Mouse (Mus musculus) gastrocnemius, adult 2 months (tissue): ENCODE measurements around the gene Med24. TPM values are rescaled to one million over a fixed set of nuclear protein-coding genes. Genes with fewer than 3 reads are reported as not detected.

ENCODE experiments used
- DNase-seq: peaks from one replicate; pipeline ENCODE4 v3.0.0; 2022
- H3K27ac ChIP-seq: fragments of 200-600 bp; 2 replicates; pipeline ENCODE4 v1.8.1; 2022; ENCODE audit warnings: mild to moderate bottlenecking
- H3K4me3 ChIP-seq: fragments of 200-600 bp; 2 replicates; pipeline ENCODE4 v1.8.1; 2022; ENCODE audit warnings: mild to moderate bottlenecking, moderate library complexity
- CTCF ChIP-seq: fragments of 200-600 bp; IDR thresholded peaks from 2 replicates; pipeline ENCODE4 v1.8.1; 2022; ENCODE audit warnings: antibody characterized with exemption, mild to moderate bottlenecking, moderate library complexity
- intact Hi-C: fragments of 180-260 bp; cut with DNase I; formaldehyde crosslinking; loops from one replicate; pipeline ENCODE4 v1.15.1; 2025
- total RNA-seq, 2 experiments: library from RNA; stranded (reverse); gene quantifications; 2 replicates each; pipeline ENCODE4 v1.2.3; 2021

The Med24 gene
- total RNA-seq, 2 experiments from 2014 or later = 52.0 to 58.4 TPM

GRCm38 (mm10) chr11:98705021-98705420, 24.2 kb downstream of the Med24 start:
- Histone ChIP-seq H3K27ac (no peak overlapping the region), H3K4me3 (no peak overlapping the region)
- DNase-seq = no peak
- intact Hi-C loops = loop anchor here (10.0 kb wide), 1 partner anchor 330 kb away; no protein-coding TSS in a partner anchor
- no peak for TF ChIP-seq CTCF

DNA sequence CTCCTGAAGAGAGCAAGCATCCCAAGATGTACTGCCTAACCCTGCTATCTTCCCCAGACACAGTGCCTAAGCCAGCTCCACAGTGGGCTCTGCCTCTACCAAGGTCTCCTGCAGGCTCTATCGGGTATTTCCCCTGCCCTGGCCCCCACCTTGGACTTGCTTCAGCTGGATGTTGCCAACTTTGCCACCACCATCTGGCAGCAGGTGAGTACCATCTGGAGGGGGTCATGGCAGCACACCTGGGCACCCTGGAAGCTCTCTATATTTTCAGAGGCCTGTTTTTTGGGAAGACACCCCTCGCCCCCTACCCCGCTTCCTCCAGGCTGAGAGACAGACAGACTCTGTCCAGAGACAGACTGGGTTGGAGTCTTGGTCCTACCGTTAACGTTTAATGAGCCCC, 26.9 kb downstream of the Med24 start:
- no peak for TF ChIP-seq CTCF
- Histone ChIP-seq H3K4me3 (no peak overlapping the region), H3K27ac (no peak overlapping the region)
- DNase-seq = no peak
- intact Hi-C loops = loop anchor here (5.0 to 10.0 kb wide), 2 partner anchors 210 to 328 kb away; no protein-coding TSS in a partner anchor

- Histone ChIP-seq H3K27ac (no peak within 1 kb of the TSS), H3K4me3 (no peak within 1 kb of the TSS)
- intact Hi-C loops = loop anchor here (2.0 to 10.0 kb wide), 3 partner anchors 128 to 326 kb away; no protein-coding TSS in a partner anchor
- TF ChIP-seq CTCF = no peak
- DNase-seq = no peak
Observed at GRCm38 (mm10) chr11:98701213-98701670, 28.0 kb downstream of the Med24 start, which contains the start of gene Csf3. Gene Csf3 (plus strand): TSS chr11:98701263.

- TF ChIP-seq CTCF = peak; percentile 91
- Histone ChIP-seq H3K27ac (no peak overlapping the region), H3K4me3 (no peak overlapping the region)
- peak; percentile 81 for DNase-seq
- intact Hi-C loops = loop anchor here (2.0 to 10.0 kb wide), 3 partner anchors 129 to 325 kb away; no protein-coding TSS in a partner anchor
Observed at GRCm38 (mm10) chr11:98699911-98700310, 29.3 kb downstream of the Med24 start.

- intact Hi-C loops = no loop called here
- no peak for DNase-seq
- TF ChIP-seq CTCF = no peak
- Histone ChIP-seq H3K27ac (no peak overlapping the region), H3K4me3 (no peak overlapping the region)
Observed at GRCm38 (mm10) chr11:98698849-98699640, 30.2 kb downstream of the Med24 start.

DNA sequence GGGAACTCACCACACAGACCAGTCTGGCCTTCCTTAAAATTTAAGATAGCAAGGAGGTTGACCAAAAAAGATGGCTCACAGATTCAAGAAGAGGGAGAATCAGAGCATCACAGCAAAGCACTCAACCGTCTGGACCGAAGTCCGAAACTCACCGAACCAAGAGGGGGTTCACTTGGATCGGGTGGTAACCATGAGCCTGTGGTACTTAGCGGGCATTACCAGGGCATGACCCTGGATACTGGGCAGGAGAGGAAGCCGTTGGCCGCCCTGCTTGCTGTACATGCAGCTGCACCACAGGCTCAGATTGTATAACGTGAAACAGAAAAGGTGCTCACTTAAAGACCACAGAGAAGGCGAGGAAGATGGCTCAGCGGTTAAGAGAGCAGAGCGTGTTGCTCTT, 32.0 kb downstream of the Med24 start:
- intact Hi-C loops = no loop called here
- DNase-seq = no peak
- TF ChIP-seq CTCF = no peak
- Histone ChIP-seq H3K27ac (no peak overlapping the region), H3K4me3 (no peak overlapping the region)

GRCm38 (mm10) chr11:98696454-98697216, 32.6 kb downstream of the Med24 start:
- no peak overlapping the region for H3K4me3 ChIP-seq
- H3K27ac ChIP-seq = no peak overlapping the region
- peak; percentile 50 for DNase-seq
- TF ChIP-seq CTCF = no peak
- intact Hi-C loops = no loop called here

GRCm38 (mm10) chr11:98695408-98695807, 33.8 kb downstream of the Med24 start:
- Histone ChIP-seq H3K27ac (no peak overlapping the region), H3K4me3 (no peak overlapping the region)
- TF ChIP-seq CTCF = no peak
- DNase-seq = no peak
- intact Hi-C loops = no loop called here

DNA sequence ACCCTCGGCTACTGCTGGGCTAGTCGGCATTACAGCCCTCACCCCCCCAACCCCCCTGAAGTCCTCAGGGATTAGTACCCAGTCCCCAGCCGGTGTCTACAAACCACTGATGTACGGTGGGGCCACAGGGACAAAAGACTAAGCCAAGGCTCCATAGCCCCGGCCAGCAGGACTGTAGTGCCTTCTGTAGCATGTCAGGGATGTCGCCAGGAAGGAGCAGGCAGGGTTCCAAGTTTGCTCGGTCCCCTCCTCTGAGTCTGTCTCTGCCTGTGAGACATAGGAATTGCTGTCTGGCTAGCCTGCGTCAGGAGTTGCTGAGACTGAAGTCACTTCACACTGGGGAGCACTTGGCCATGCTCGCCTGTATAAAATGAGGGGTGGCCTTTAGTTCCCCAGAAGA, 34.9 kb downstream of the Med24 start:
- Histone ChIP-seq H3K27ac (no peak overlapping the region), H3K4me3 (no peak overlapping the region)
- intact Hi-C loops = no loop called here
- DNase-seq = no peak
- no peak for TF ChIP-seq CTCF

- 0 out of 2 replicates have a peak overlapping the region, but pooled peaks have one; percentile 3 for H3K27ac ChIP-seq
- H3K4me3 ChIP-seq = no peak overlapping the region
- intact Hi-C loops = no loop called here
- no peak for TF ChIP-seq CTCF
- DNase-seq = no peak
Observed at GRCm38 (mm10) chr11:98693746-98694145, 35.5 kb downstream of the Med24 start.

- no peak for TF ChIP-seq CTCF
- DNase-seq = no peak
- no peak overlapping the region for H3K27ac ChIP-seq
- H3K4me3 ChIP-seq = no peak overlapping the region
- intact Hi-C loops = no loop called here
Observed at GRCm38 (mm10) chr11:98693201-98693600, 36.0 kb downstream of the Med24 start.

GRCm38 (mm10) chr11:98688009-98688408, 41.2 kb downstream of the Med24 start:
- TF ChIP-seq CTCF = no peak
- no peak for DNase-seq
- intact Hi-C loops = no loop called here
- Histone ChIP-seq H3K4me3 (no peak overlapping the region), H3K27ac (no peak overlapping the region)

GRCm38 (mm10) chr11:98686976-98687375, 42.3 kb downstream of the Med24 start:
- no peak overlapping the region for H3K4me3 ChIP-seq
- H3K27ac ChIP-seq = no peak overlapping the region
- no peak for DNase-seq
- intact Hi-C loops = no loop called here
- TF ChIP-seq CTCF = no peak
